Mouse (Mus musculus) midbrain, embryonic 14.5 days (tissue): ENCODE measurements around the gene Gsdma3. TPM values are rescaled to one million over a fixed set of nuclear protein-coding genes. Genes with fewer than 3 reads are reported as not detected.
A peak's percentile ranks its signal among the peaks of the same experiment; 100 is the strongest.
"Not testable (repeated sequence)": the region's sequence is repeated elsewhere in the genome, so short reads cannot be mapped to it uniquely, and the experiment has no call there.

ENCODE experiments used
- ATAC-seq: fragments of 200-750 bp; cut with Nextera tagmentation; 2 replicates; pipeline ENCODE4 v1.8.0; 2017; ENCODE audit warnings: moderate number of reproducible peaks, moderate library complexity; ENCODE audit not compliant: low FRiP score, low TSS enrichment
- DNase-seq: peaks from one replicate; pipeline ENCODE4 v3.0.0-alpha.2; 2015
- H3K27ac ChIP-seq: fragments of 300-500 bp; sonication (generic); replicated peaks from 2 replicates; pipeline ENCODE4 v1.5.1; 2014; ENCODE audit warnings: mild to moderate bottlenecking, low read depth, low read length, moderate library complexity
- H3K27me3 ChIP-seq: fragments of 300-500 bp; sonication (generic); 2 replicates; pipeline ENCODE4 v1.6.1; 2014; ENCODE audit warnings: low read length, control low read depth, mixed read lengths; ENCODE audit not compliant: control insufficient read depth, insufficient read depth
- H3K36me3 ChIP-seq: fragments of 300-500 bp; sonication (generic); 2 replicates; pipeline ENCODE4 v1.6.1; 2014; ENCODE audit warnings: low read length, control low read depth; ENCODE audit not compliant: control insufficient read depth, insufficient read depth
- H3K4me1 ChIP-seq: fragments of 300-500 bp; sonication (generic); 2 replicates; pipeline ENCODE4 v1.6.1; 2014; ENCODE audit warnings: mild to moderate bottlenecking, antibody characterized with exemption, low read length, control low read depth; ENCODE audit not compliant: control insufficient read depth, insufficient read depth
- H3K4me2 ChIP-seq: fragments of 300-500 bp; sonication (generic); 2 replicates; pipeline ENCODE4 v1.6.1; 2014; ENCODE audit warnings: mild to moderate bottlenecking, low read length, moderate library complexity
- H3K4me3 ChIP-seq: fragments of 300-500 bp; sonication (generic); replicated peaks from 2 replicates; pipeline ENCODE4 v1.5.1; 2014; ENCODE audit warnings: low read depth, low read length
- H3K9ac ChIP-seq: fragments of 300-500 bp; sonication (generic); replicated peaks from 2 replicates; pipeline ENCODE4 v1.6.1; 2014; ENCODE audit warnings: mild to moderate bottlenecking, low read length, moderate library complexity
- H3K9me3 ChIP-seq: fragments of 300-500 bp; sonication (generic); 2 replicates; pipeline ENCODE4 v1.6.1; 2016; ENCODE audit warnings: low read length, control low read depth, mixed read lengths; ENCODE audit not compliant: control insufficient read depth
- WGBS: fragments of 180-500 bp; shearing (Covaris S2); extraction: QIAGEN DNeasy Blood & Tissue Kit; methylation state at CpG from one replicate; pipeline ENCODE4 v1.1.7; 2014; 5-methylcytosine and 5-hydroxymethylcytosine counted together
- polyA plus RNA-seq: library from polyadenylated mRNA; unstranded; fragments of >200 nt; fragmentation: Nextera tagmentation; extraction: Ambion mirVana; gene quantifications from 2 replicates; pipeline ENCODE4 v1.2.1, GENCODE M21; 2014

The Gsdma3 gene
- polyA plus RNA-seq, 1 experiment from 2014 or later = not detected

DNA sequence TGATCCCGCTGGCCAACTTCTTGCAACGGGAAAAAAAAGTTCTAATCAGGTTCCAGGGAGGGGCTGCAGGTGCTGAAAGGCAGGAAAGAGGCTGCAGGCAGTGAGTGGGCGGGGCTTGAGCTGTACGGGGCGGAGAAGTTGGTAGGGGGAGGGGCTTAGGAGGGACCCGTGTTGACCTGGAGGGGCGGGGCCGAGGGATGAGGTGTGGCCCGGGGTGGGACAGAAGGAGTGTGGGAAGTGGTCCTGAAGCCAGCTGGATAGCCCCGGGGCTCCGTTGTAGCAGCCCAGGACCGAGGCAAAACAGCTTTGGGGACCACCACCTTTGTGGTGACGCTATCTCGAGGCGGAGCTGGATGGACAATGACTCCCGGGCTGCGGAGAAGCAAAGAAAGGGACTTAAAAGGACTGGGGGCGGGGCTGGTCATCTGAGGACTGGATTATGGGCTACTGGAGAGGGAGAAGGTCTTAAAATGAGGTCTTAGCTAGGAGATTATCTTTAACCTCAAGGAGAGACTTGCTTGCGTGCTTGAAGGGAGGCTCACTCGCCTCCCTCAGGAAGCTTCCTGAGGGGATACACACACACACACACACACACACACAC is 24.0 kb upstream of the Gsdma3 start:
- Histone ChIP-seq H3K4me2 (peak overlapping the region; percentile 52), H3K4me1 (peaks cover 4% of the 10 kb centered on the region; the same call in 1 of the 2 replicates), H3K36me3 (no peaks in the 10 kb centered on the region), H3K27me3 (peaks cover 4% of the 10 kb centered on the region; the same call in 1 of the 2 replicates), H3K4me3 (peak overlapping the region; percentile 19), H3K27ac (no peak overlapping the region), H3K9me3 (no peaks in the 10 kb centered on the region), H3K9ac (peak overlapping the region; percentile 29; the same call in 1 of the 2 replicates)
- under 1% methylated on average over 20 of the region's 20 CpGs for WGBS
- ATAC-seq (no peak), DNase-seq (peak; percentile 25)

DNA sequence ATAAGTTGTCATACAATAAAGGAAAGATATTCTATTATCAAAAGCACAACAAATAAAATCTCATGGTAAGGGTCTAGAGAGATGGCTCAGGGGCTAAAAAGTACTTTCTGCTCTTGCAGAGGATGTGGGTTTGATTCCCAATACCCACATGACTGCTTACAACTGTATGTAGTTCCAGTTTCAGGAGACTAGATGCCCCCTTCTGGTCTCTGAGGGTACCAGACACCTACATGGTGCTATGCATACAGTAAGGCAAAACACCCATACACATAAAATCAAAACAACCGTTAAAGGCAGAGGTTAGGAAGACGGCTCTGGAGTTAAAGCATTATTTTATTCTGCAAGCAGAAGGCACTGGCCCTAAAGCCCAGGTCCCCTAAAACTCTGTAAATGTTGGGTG is 22.2 kb upstream of the Gsdma3 start:
- Histone ChIP-seq H3K27me3 (peaks cover 4% of the 10 kb centered on the region; the same call in 1 of the 2 replicates), H3K27ac (no peak overlapping the region), H3K4me1 (peaks cover 4% of the 10 kb centered on the region; the same call in 1 of the 2 replicates), H3K9ac (no peak overlapping the region), H3K36me3 (no peaks in the 10 kb centered on the region), H3K9me3 (no peaks in the 10 kb centered on the region), H3K4me3 (no peak overlapping the region), H3K4me2 (no peak overlapping the region)
- no peak for ATAC-seq
- 87% methylated on average over 2 of the region's 2 CpGs for WGBS
- no peak for DNase-seq

DNA sequence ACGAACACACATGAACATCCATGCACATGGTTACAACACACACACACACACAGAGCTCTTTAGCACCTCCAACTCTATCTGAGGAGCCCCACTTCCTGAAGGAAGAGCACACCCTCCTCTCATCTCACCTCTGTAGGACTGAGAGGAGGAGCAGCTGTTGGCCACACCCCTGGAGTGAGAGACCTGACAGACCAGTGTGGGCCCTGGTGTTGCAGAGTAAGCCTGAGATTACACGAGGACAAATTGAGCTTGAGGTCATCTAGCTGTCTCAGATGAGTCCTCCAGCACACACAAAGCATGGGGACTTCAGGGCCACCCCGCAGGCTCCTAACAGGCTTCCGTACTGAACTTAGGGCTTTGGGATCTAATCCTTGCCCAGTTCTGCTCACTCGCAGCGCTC is 21.2 kb upstream of the Gsdma3 start:
- not testable (repeated sequence) for H3K36me3 ChIP-seq, H3K4me3 ChIP-seq, H3K4me1 ChIP-seq, H3K9me3 ChIP-seq, H3K27me3 ChIP-seq, H3K4me2 ChIP-seq, H3K9ac ChIP-seq, H3K27ac ChIP-seq, ATAC-seq, DNase-seq
- 72% methylated on average over 6 of the region's 6 CpGs for WGBS

DNA sequence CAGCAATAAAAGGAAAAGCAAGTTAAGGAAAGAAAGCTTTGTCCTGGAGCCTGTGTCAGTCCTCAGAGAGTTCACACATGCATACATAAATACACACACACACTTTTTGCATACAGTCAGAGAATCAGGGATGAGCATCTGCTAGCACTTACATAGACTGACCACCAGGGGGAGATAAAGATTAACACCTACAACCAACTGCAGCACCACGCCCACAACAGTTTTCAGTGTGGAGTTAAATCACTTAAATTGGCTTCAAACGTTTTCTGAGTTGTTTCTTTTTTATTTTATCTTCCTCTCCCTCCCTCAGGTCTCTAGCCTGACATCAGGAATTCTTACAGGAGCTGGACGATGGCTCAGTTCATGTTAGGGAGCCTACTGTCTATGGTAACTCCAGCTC is 19.4 kb upstream of the Gsdma3 start:
- Histone ChIP-seq H3K4me1 (peaks cover 4% of the 10 kb centered on the region; the same call in 1 of the 2 replicates), H3K36me3 (no peaks in the 10 kb centered on the region), H3K9me3 (no peaks in the 10 kb centered on the region), H3K4me3 (no peak overlapping the region), H3K9ac (no peak overlapping the region), H3K27ac (no peak overlapping the region), H3K4me2 (no peak overlapping the region), H3K27me3 (no peaks in the 10 kb centered on the region)
- ATAC-seq (no peak), DNase-seq (peak; percentile 85)
- 6% methylated on average over 3 of the region's 3 CpGs for WGBS

DNA sequence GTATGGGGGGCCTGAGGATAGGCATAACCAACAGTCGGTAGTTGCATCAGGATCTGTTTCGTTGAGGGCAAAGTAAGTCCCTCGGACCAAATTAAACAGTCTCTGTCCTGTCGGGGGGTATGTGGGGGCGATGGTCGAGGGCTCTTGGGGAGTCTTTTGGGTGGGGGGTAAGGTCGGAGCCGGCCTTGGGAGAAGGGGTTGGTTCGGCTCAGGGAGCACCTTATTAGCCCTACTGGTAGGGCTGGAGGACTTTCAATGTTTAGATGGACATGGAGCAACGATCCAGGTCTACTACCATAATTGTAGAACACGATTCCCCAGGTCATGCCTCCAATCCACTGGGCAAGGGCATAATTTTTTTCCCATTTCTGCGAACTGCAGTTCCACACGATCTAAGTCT is 5.4 kb upstream of the Gsdma3 start:
- no peak overlapping the region for H3K9ac ChIP-seq
- DNase-seq (no peak), ATAC-seq (no peak)
- no peaks in the 10 kb centered on the region for H3K36me3 ChIP-seq
- no peak overlapping the region for H3K4me2 ChIP-seq
- H3K9me3 ChIP-seq = no peaks in the 10 kb centered on the region
- no peak overlapping the region for H3K27ac ChIP-seq
- 95% methylated on average over 13 of the region's 13 CpGs for WGBS
- H3K4me3 ChIP-seq = no peak overlapping the region
- no peaks in the 10 kb centered on the region for H3K4me1 ChIP-seq
- no peaks in the 10 kb centered on the region for H3K27me3 ChIP-seq

DNA sequence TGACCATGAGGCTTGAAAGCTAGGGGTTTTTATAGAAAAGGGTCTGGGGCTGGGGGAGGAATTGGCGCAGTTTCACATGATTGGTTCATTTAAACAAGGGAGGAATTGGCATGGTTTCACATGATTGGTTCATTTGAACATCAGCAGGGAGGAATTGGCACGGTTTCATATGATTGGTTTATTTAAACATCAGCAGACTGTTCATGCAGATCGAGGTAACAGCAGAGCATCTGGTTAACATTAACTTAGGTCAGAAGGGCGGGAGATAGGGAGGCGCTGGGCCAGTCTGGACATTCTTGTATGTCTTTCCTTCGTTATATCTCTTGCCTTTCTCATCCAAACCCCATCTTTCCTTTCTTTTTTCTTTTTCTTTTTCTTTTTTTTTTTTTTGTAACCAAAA is 2.2 kb upstream of the Gsdma3 start:
- not testable (repeated sequence) for H3K4me3 ChIP-seq, DNase-seq, H3K4me1 ChIP-seq, H3K4me2 ChIP-seq, H3K9ac ChIP-seq, H3K9me3 ChIP-seq, H3K36me3 ChIP-seq, H3K27me3 ChIP-seq, ATAC-seq, H3K27ac ChIP-seq
- WGBS = 81% methylated on average over 6 of the region's 6 CpGs

DNA sequence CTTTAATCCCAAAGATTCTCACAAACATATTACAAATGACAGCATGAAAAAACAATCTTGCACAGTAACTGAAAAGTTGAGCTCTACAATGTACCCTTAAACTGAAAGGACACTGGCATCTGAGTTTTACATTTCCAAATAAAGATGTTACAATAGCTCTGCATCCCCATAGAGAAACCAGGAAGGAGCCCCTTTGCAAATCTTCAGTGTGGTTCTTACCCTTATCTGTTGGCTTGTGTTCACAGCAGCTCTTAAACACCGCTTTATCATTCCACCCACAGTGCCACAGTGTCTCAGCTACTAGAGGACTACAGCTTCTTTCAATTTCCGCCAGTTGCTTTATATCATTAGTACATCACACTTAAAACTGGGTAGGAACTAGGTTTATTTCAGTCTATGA is 1.8 kb upstream of the Gsdma3 start:
- H3K4me3 ChIP-seq, ATAC-seq: not testable (repeated sequence)

DNA sequence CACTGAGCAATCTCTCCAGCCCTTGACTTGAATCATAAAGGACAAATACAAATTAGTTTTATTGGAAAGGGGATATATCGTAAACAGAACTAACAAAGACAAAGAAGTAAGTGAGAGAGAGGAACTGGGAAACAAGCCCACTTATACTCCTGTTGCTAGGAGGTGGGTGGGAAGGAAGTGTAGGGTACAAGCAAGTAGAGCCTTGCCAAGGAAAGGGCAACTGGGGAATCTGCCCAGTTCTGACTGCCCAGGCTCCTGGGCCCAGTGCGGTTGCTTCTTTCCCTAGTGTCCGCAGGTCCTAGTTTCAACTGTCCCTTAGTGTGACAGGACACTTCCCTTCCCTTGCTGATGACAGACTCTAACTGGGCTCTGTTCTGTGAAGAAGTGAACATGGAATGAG is 2.5 kb downstream of the Gsdma3 start:
- H3K27ac ChIP-seq = no peak overlapping the region
- WGBS = 100% methylated on average over 3 of the region's 3 CpGs
- H3K36me3 ChIP-seq = no peaks in the 10 kb centered on the region
- no peak overlapping the region for H3K4me3 ChIP-seq
- ATAC-seq (no peak), DNase-seq (no peak)
- H3K4me2 ChIP-seq = no peak overlapping the region
- H3K9ac ChIP-seq = no peak overlapping the region
- H3K27me3 ChIP-seq = no peaks in the 10 kb centered on the region
- no peaks in the 10 kb centered on the region for H3K9me3 ChIP-seq
- H3K4me1 ChIP-seq = no peaks in the 10 kb centered on the region

More for the DNA sequence above, 1.8 kb upstream of the Gsdma3 start:
- H3K9ac ChIP-seq, H3K9me3 ChIP-seq, DNase-seq, H3K4me2 ChIP-seq, H3K4me1 ChIP-seq, H3K36me3 ChIP-seq, H3K27me3 ChIP-seq, H3K27ac ChIP-seq: not testable (repeated sequence)
- WGBS = 98% methylated on average over 2 of the region's 2 CpGs

DNA sequence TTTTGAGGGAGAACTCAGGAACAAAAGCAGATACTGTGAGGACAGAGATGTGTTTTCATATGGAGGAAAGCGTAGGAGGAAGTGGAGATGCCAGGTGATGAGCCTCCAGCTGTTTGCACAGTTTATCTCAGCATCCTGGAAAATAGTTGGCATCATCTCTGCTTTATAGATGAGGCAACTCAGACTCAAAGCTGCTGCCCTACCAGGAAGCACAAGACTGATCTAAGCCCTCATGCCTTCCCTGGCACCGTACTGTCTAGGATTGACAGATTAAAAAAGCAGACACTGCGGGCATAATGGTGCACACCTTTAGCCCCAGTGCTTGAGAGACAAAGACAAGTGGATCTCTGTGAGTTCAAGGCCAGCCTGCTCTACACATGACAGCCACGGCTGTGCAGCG is 4.5 kb downstream of the Gsdma3 start:
- no peak overlapping the region for H3K4me3 ChIP-seq
- no peaks in the 10 kb centered on the region for H3K4me1 ChIP-seq
- no peak for DNase-seq

More for the DNA sequence above, 4.5 kb downstream of the Gsdma3 start:
- no peaks in the 10 kb centered on the region for H3K9me3 ChIP-seq
- 91% methylated on average over 5 of the region's 5 CpGs for WGBS
- no peaks in the 10 kb centered on the region for H3K36me3 ChIP-seq
- no peak overlapping the region for H3K4me2 ChIP-seq
- H3K27ac ChIP-seq = no peak overlapping the region
- no peaks in the 10 kb centered on the region for H3K27me3 ChIP-seq
- no peak overlapping the region for H3K9ac ChIP-seq
- no peak for ATAC-seq
